Mouse (Mus musculus): ENCODE measurements around the gene Nuak1.
"Not testable (repeated sequence)": the region's sequence is repeated elsewhere in the genome, so short reads cannot be mapped to it uniquely, and the experiment has no call there.

Gene Nuak1

GRCm38 (mm10) chr10:84440541-84441433 lies at the start of gene Nuak1:
Gene Nuak1, minus strand, starts transcription at chr10:84440597.
- peak; percentile 90 for DNase-seq

DNA sequence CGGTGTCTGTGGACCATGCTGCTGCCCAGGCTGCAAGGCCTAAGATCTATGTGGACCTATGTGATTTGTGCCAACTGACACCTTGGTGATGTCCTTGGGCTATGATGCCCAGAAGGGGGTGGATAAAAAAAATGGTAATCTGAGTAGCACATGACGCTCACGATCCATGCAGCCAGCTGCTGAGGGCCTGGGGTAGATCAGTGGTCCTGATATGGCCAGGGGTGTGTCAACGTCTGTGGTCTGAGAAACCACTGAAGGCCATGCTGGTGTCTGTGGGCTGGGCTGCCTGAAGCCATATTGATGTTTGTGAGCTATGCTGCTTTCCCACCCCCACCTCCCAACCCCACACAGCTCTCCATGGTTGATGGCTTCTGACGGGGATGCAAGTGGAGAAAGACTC lies 49.7 kb upstream of the Nuak1 start:
- no peak for DNase-seq

- peak; percentile 11 for DNase-seq
Observed at GRCm38 (mm10) chr10:84488315-84488714, 47.9 kb upstream of the Nuak1 start.

- DNase-seq, result no peak
Observed at GRCm38 (mm10) chr10:84484661-84485060, 44.3 kb upstream of the Nuak1 start.

DNA sequence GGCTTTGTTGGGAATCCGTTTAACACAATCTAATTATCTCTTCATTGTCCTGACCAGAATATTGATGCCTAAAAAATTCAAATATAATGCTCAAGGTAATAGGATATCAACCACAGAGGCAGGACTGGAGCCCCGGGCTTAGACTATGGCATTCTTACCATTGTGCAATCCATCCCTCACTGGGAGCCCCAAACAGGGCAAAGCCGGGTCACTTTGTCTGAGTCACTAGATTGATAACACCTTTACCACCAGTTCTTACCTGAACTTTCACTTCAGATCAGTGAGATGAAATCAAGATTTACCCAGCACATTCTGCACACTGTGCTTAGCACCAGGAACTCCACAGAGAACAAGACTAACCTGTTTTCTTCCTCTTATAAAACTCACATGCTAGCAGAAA lies 43.2 kb upstream of the Nuak1 start:
- no peak for DNase-seq

DNA sequence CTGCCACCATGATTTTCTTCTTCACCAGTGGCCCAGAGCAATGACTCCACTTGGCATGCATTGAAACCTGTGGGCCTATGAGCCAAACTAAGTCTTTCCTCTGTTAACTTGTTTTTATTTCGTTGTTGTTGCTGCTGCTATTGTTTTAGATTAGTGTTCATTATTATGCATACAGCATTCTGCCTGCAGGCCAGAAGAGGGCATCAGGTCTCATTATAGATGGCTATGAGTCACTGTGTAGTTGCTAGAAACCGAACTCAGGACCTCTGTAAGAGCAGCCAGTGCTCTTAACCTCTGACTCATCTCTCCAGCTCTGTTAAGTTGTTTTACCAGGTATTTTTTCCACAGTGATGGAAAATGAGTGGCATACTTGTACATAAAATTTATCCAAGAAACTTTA lies 42.7 kb upstream of the Nuak1 start:
- no peak for DNase-seq

DNA sequence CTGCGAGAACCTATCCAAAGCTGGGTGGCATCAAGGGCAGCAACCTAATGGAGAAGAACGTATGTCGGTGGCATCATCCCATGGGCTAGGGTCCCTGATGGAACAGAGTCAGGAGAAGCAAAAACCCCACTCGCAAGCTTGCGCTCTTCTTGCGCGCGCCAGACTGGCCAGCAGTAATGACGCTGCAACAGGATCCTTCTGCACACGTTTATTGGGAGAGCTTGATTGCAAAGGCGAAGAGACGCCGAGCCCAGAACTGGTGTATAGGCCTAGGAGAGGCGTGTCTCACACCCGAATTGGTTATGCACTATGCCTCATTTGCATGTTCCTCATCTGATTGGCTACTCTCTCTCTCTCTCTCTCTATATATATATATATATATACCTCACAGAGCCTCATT lies 42.0 kb upstream of the Nuak1 start:
- not testable (repeated sequence) for DNase-seq

DNA sequence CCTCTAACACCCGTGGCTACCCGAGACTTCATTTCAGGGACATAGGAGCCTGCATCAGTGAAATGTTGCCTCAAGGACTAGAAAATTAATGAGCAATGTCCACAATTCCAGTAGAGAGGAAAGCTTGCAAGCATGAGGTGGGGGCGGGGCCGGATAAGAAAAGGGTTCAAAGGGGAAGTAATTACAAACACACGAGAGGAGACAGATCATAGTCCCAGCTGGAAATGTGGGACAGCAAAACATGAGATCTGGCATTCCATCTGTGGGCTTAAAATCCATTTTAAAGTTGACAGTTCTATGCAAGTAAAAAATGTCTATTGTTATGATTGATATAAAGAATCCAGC lies 40.9 kb upstream of the Nuak1 start:
- DNase-seq, result no peak

GRCm38 (mm10) chr10:84480667-84481326 lies 40.4 kb upstream of the Nuak1 start:
- DNase-seq, result no peak

- DNase-seq, result no peak
Observed at GRCm38 (mm10) chr10:84480146-84480545, 39.7 kb upstream of the Nuak1 start.

GRCm38 (mm10) chr10:84477613-84478076 lies 37.2 kb upstream of the Nuak1 start:
- no peak for DNase-seq

DNA sequence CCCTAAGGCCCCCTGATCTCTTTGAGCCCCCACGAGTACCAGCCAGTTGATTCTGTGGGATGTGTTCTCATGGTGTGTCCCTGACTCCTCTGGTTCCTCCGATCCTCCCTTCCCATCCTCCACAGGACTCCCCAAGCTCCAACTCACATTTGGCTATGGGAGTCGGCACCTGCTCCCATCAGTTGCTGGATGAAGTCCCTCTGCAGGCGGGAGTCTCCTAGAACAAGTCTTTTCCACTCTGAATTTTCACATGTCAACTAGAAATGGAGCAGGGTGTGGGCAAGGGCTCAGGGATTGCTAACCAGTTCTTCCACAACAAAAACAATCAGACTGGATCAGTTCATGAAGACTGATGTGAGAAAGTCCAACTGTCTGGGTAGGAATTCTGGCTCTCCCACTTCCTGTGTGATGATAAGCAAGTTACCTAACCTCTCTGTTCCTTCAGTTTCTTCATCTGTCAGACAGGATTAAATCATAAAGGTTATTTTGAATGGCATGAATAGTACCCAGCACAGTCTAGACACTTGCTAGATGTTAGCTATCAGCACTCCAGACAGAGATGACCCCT lies 36.7 kb upstream of the Nuak1 start:
- DNase-seq, result no peak

- DNase-seq, result no peak
Observed at GRCm38 (mm10) chr10:84467555-84468164, 27.3 kb upstream of the Nuak1 start.

DNA sequence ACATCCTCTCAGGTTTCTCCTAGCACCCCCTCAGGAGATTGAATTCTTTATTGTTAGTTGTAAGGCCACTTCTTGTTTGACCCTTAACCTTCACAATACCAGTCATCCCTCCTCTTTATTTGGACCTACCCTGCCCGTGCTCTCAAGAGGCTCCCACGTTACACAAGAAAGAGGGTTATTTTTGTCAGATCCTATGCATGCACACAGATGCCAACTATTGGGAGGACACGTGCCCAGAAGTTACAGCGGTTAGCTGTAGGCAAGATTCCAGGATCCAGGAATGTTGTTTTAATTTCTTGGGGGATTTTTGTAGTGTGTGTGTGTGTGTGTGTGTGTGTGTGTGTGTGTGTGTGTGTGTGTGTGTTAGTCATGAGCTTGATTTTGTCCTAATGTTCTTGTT lies 25.1 kb upstream of the Nuak1 start:
- DNase-seq, result no peak

GRCm38 (mm10) chr10:84460420-84461101 lies 20.2 kb upstream of the Nuak1 start:
- no peak for DNase-seq

- DNase-seq, result no peak
Observed at GRCm38 (mm10) chr10:84458094-84458493, 17.7 kb upstream of the Nuak1 start.

DNA sequence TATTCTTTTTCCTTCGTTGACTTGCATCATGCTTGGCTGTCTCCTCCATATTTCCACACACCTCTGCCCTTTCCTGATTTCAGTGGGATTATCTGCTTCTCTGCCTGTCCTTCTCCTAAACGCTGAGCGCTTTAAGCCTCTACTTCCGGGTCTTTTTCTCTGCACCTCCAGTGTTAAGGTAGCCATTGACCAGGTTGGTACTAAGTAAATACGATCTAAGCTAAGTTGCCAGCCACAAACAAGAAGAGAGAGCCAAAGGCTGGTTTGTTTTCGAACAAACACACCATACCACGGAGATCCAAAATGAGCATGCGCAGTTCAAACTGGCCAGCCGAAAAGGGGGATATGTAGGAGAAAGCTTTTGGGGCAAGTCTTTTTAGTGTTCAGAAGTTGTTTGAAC lies 17.1 kb upstream of the Nuak1 start:
- no peak for DNase-seq

- DNase-seq, result no peak
Observed at GRCm38 (mm10) chr10:84456632-84457320, 16.4 kb upstream of the Nuak1 start.

DNA sequence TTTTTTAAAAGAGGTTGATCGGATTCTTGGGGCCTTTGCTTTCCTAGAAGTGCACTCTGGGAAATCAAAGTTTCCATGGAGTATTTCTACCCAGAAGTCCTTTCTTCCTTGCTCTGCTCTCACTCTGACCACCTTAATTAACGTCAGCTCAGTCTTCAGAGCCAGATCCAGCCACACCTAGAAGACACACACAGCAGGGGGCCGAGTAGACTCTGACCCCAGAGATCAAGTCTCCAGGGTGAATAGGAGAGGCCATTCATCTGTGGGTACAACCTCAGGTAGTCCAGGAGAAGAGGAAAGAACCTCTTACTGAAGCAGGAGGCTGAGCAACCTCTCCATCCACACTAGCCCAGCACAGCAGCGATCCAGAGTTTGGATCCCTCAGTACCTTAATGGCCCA lies 11.5 kb upstream of the Nuak1 start:
- DNase-seq, result no peak

DNA sequence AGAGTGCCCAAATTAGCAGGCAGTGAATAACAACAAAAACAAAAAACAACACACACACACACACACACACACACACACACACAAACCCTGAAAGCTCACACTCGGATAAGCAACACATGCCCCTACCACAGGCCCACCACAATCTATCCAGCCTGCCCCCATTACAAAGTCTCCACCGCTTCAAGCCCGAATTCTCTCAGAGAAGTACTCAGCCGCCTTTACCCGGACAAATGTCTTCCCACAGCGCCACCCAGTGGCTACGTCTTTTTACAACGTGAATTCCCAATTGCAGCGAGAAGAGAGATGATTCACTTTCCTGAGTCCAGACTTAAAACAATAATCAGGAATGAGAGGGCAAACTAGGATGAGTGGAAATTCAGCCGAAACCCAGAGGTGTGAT lies 10.3 kb upstream of the Nuak1 start:
- peak; percentile 81 for DNase-seq

DNA sequence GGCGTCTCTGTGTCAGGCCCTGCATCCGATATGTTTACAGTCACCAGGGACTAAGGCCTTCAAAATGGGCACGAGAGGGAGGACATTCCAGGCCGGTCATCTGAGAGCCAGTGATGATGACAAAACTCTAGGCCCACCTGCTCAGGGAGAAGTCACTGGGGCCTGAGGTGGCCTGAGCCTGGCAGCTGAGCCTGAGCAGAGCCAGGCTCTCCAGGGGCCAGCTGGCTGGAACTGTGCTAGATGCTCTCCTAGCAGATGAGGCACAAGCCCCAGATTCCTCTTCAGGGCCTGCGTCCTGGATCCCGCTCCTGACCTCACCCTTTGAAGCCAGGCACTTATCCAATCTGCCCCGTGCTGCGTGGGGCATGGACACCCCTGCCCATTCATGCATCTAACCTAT lies 9.3 kb upstream of the Nuak1 start:
- DNase-seq, result no peak

DNA sequence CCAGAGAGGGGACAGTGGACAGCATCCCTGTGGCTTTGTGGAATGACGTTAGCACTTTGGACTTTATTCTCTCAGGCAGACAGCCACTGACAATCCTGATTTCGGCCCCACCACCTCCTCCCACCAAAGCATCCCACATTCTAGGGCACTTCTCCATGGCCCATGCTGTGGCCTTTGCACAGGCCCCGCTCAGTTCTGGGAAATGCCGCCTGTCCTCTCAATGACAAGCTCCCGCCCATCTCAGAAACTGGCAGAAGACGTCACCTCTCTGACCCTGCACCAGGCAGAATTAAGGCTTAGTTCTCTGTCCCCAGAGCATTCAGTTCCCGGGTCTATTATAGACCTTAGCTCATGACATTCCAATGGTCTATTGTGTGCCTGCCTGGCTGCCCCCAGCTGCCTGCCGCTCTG lies 7.0 kb upstream of the Nuak1 start:
- no peak for DNase-seq

Data from right cerebral cortex, postnatal 25 days (tissue).